Comparison of ENCODE assay signal across 10 mouse cellular contexts in the genomic region with DNA sequence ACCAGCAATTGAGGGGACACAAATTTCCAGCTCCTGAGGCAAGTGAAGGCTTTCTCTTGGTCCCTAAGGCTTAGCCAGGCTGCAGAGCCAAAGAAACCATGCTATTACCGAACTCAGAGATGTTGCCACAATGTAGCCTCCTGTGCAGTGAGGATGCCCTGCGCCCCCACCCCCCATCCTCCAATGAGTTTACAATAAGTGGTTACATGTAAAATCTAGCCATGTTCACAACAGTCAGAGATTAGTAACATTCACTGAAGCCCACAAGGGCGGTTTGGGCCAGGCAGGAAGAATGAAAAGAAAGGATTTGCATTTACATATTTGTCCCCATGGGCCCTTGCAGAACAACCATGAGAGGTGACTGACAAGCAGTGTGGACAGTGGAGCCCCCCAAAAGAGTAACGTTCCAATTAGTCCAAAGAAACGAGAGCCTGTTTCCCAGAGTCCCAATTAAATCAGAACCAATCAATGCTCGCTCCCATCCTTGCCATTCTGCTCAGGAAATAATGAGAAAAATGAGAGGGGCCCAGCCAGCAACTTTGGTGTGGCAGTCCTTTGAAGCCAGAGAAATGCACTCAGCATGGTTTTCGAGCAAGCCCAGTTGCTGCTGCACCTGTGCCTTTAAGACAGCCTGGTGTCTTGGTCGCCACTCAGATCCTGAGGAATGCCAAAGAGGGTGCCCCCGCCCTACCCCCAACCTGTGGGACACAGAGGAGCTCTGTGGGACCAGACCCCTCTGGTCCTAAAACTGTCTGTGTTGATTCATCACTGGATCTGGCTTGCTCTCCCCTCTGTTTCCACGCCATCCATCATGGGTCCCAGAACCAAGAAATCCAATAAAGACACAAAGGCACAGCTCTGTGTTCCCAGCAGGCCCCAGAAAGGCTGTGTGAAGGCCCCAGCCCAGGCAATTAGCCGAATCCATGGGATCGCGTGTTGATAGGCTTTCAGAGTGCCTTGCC.
A peak's percentile ranks its signal among the peaks of the same experiment; 100 is the strongest.
DNase-seq lines count a peak whose midpoint lies in the region; ATAC-seq and TF ChIP-seq lines count a peak whose summit lies in the region.
"Had no signal": no experiment of that assay in that cellular context is flagged by ENCODE, and none has a peak within 500 bp of the region (broad histone marks: within the 10 kb centered on the region; RNA-seq: fewer than 3 reads in every experiment).

No protein-coding gene starts in this region.

- TF ChIP-seq EP300 in stomach, postnatal 0 days (optimal IDR thresholded peaks at IDR 0.05), result no peak

- DNase-seq in stomach, postnatal 0 days (ENCODE audit: low spot score), result no peak
- peak; percentile 26 for DNase-seq in forelimb bud, embryonic 11.5 days (ENCODE audit: low read depth, low spot score)
- peak; percentile 87 for DNase-seq in midbrain, embryonic 11.5 days (ENCODE audit: low spot score, missing footprints)
- DNase-seq in adrenal gland, adult 18-20 months (ENCODE audit: low spot score in 2 of 2), result no peak

- H3K4me3 ChIP-seq in stomach, embryonic 14.5 days (ENCODE audit: low read depth, low read length), result no peak overlapping the region
- no peak overlapping the region for H3K4me3 ChIP-seq in stomach, postnatal 0 days (ENCODE audit: low read depth, low read length)
- no peak overlapping the region for H3K4me3 ChIP-seq in midbrain, embryonic 11.5 days (ENCODE audit: low read depth, low read length)
- H3K4me3 ChIP-seq: erythroblast, embryonic 14.5 days; heart, embryonic 10.5 days had no signal

- no peak for TF ChIP-seq CTCF in stomach, postnatal 0 days (IDR thresholded peaks at IDR 0.05; ENCODE audit: low read depth)

- no peaks in the 10 kb centered on the region for H3K36me3 ChIP-seq in stomach, embryonic 14.5 days (ENCODE audit: control insufficient read depth, insufficient read depth, low read length)
- H3K36me3 ChIP-seq in stomach, postnatal 0 days (ENCODE audit: control insufficient read depth, insufficient read depth, low read length), result no peaks in the 10 kb centered on the region
- no peaks in the 10 kb centered on the region for H3K36me3 ChIP-seq in midbrain, embryonic 11.5 days (ENCODE audit: control insufficient read depth, insufficient read depth, low read length)
- H3K36me3 ChIP-seq: heart, embryonic 10.5 days had no signal

- no peak overlapping the region for H3K27ac ChIP-seq in stomach, embryonic 14.5 days (ENCODE audit: low read length)
- no peak overlapping the region for H3K27ac ChIP-seq in stomach, postnatal 0 days (replicated peaks)
- H3K27ac ChIP-seq in midbrain, embryonic 11.5 days (ENCODE audit: low read depth, low read length), result peak overlapping the region; percentile 38
- H3K27ac ChIP-seq: heart, embryonic 10.5 days; kidney, postnatal 0 days had no signal

- no peak overlapping the region for H3K4me2 ChIP-seq in stomach, embryonic 14.5 days (replicated peaks; ENCODE audit: low read depth, low read length)
- no peak overlapping the region for H3K4me2 ChIP-seq in stomach, postnatal 0 days (replicated peaks; ENCODE audit: low read depth)
- no peak overlapping the region for H3K4me2 ChIP-seq in midbrain, embryonic 11.5 days

- no peaks in the 10 kb centered on the region for H3K9me3 ChIP-seq in stomach, embryonic 14.5 days (ENCODE audit: control insufficient read depth, low read depth, low read length)
- no peaks in the 10 kb centered on the region for H3K9me3 ChIP-seq in stomach, postnatal 0 days (ENCODE audit: control insufficient read depth, low read length)
- no peaks in the 10 kb centered on the region for H3K9me3 ChIP-seq in midbrain, embryonic 11.5 days (ENCODE audit: control insufficient read depth, low read length)
- H3K9me3 ChIP-seq: heart, embryonic 10.5 days had no signal

- no peaks in the 10 kb centered on the region for H3K27me3 ChIP-seq in stomach, embryonic 14.5 days (ENCODE audit: control insufficient read depth, insufficient read depth, low read length)
- no peaks in the 10 kb centered on the region for H3K27me3 ChIP-seq in stomach, postnatal 0 days (ENCODE audit: control insufficient read depth, insufficient read depth, low read length)
- H3K27me3 ChIP-seq in midbrain, embryonic 11.5 days (ENCODE audit: control insufficient read depth, insufficient read depth, low read length), result peaks cover 9% of the 10 kb centered on the region; the same call in 1 of the 2 replicates

- H3K9ac ChIP-seq in stomach, embryonic 14.5 days (replicated peaks; ENCODE audit: low read depth, low read length), result no peak overlapping the region
- H3K9ac ChIP-seq in stomach, postnatal 0 days (ENCODE audit: low read length), result no peak overlapping the region
- no peak overlapping the region for H3K9ac ChIP-seq in midbrain, embryonic 11.5 days (ENCODE audit: low read length)

- WGBS in stomach, embryonic 14.5 days, result 55% methylated on average over 13 of the region's 13 CpGs
- WGBS in stomach, postnatal 0 days, result 66% methylated on average over 13 of the region's 13 CpGs
- 44% methylated on average over 13 of the region's 13 CpGs for WGBS in midbrain, embryonic 11.5 days

- ATAC-seq in stomach, embryonic 14.5 days (ENCODE audit: insufficient number of reproducible peaks, insufficient read depth, low FRiP score, low read depth), result peak; percentile 21; the same call in 1 of the 2 replicates
- no peak for ATAC-seq in stomach, postnatal 0 days (ENCODE audit: low FRiP score, low TSS enrichment)
- ATAC-seq in midbrain, embryonic 11.5 days (ENCODE audit: low FRiP score), result peak; percentile 58
- ATAC-seq in erythroid progenitor cell, adult 5-6 weeks (replicated peaks; ENCODE audit: low FRiP score, poor library complexity, severe bottlenecking), result no peak
- no peak for ATAC-seq in granulocyte monocyte progenitor cell, adult 5-6 weeks (replicated peaks; ENCODE audit: poor library complexity, severe bottlenecking)

- H3K4me1 ChIP-seq in stomach, embryonic 14.5 days (ENCODE audit: control insufficient read depth, insufficient read depth, low read length), result 0 out of 2 replicates have a peak, but pooled peaks cover 3% of the 10 kb centered on the region
- H3K4me1 ChIP-seq in stomach, postnatal 0 days (replicated peaks; ENCODE audit: control insufficient read depth, insufficient read depth), result no peaks in the 10 kb centered on the region
- H3K4me1 ChIP-seq in midbrain, embryonic 11.5 days (ENCODE audit: control insufficient read depth, insufficient read depth, low read length), result peaks cover 12% of the 10 kb centered on the region

Comparison
In these comparisons a context has a peak if more than half of its experiments do, and no peak if none do; other contexts are left out.
1. ATAC-seq: peak in stomach, embryonic 14.5 days (single experiment) and midbrain, embryonic 11.5 days (single experiment); none in stomach, postnatal 0 days (single experiment), erythroid progenitor cell, adult 5-6 weeks (single experiment) and granulocyte monocyte progenitor cell, adult 5-6 weeks (single experiment).
2. DNase-seq: peak in forelimb bud, embryonic 11.5 days (single experiment) and midbrain, embryonic 11.5 days (single experiment); none in stomach, postnatal 0 days (single experiment) and adrenal gland, adult 18-20 months (0 of 2).